Mouse (Mus musculus): ENCODE measurements around the gene Jag2.

Jag2 gene

GRCm38 (mm10) chr12:112866467-112867080, 63.0 kb downstream of the Jag2 start:
- no peak for DNase-seq

GRCm38 (mm10) chr12:112864804-112865203, 64.8 kb downstream of the Jag2 start:
- no peak for DNase-seq

- no peak for DNase-seq
Measured at GRCm38 (mm10) chr12:112861911-112862321, 67.7 kb downstream of the Jag2 start.

DNA sequence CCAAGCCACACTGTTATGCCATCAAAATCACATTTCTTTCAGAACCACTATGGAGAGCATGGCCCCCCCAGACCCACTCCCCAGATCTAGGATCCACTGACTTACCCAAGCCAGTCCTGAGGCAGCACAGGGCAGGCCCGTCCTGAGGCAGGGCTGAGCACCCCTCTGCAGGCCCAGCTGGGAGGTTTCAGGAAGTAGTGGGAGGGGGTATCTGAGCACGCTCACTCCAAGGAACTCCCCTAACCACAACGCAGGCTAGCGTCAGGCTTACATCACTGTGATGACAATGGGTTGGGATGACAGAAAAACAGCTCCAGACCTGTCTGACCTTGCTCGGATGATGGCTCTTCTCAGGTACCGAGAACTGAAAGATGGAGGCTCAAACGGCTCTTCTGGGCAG, 68.8 kb downstream of the Jag2 start:
- DNase-seq = no peak

DNA sequence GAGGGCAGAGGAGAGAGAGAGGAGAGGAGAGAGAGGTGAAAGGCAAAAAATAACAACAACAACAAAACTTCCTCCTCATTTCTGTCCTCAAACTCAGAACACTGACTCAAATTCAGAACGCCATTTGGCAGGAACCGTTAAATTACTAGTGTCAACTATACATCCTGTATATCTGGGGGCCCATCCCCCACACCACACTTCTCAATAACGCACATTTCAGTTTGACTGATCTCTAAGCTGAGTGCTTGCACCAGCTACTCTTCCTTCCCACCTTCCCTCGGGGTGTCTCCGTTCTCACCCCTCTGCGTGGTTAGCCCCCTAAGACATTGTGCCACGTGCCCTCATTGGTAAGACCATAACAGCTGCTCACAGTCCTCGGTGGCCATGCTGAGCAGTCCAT, 69.6 kb downstream of the Jag2 start:
- DNase-seq = no peak

GRCm38 (mm10) chr12:112858581-112859336, 70.8 kb downstream of the Jag2 start:
- no peak for DNase-seq
